Mouse (Mus musculus) bone marrow, adult 2 months (tissue): ENCODE results near the gene Ankrd39. TPM values are rescaled to one million over a fixed set of nuclear protein-coding genes. Genes with fewer than 3 reads are reported as not detected.

ENCODE experiments used
- H3K27ac ChIP-seq: fragments of 200-500 bp; 2 replicates; pipeline ENCODE4 v1.5.1; 2012; ENCODE audit warnings: low read depth, mild to moderate bottlenecking, control low read depth, inconsistent platforms, low read length; ENCODE audit not compliant: control insufficient read depth, poor library complexity, insufficient read depth
- H3K4me1 ChIP-seq: fragments of 200-500 bp; 2 replicates; pipeline ENCODE4 v1.6.1; 2011; ENCODE audit warnings: low read length; ENCODE audit not compliant: control insufficient read depth, insufficient read depth
- H3K4me3 ChIP-seq: fragments of 200-500 bp; replicated peaks from 2 replicates; pipeline ENCODE3; 2011; ENCODE audit warnings: mild to moderate bottlenecking, low read depth, low read length, control low read depth; ENCODE audit not compliant: control insufficient read depth
- CTCF ChIP-seq: fragments of 200-500 bp; IDR thresholded peaks from 2 replicates; pipeline ENCODE4 v1.5.1; 2011; ENCODE audit warnings: low read length, control low read depth; ENCODE audit not compliant: control insufficient read depth, insufficient read depth
- POLR2A ChIP-seq: fragments of 200-500 bp; IDR thresholded peaks from 2 replicates; pipeline ENCODE4 v1.6.1; 2011; ENCODE audit warnings: low read depth, mild to moderate bottlenecking, control low read depth, low read length, borderline replicate concordance; ENCODE audit not compliant: control insufficient read depth
- WGBS: fragments of 180-500 bp; shearing (Covaris S2); methylation state at CpG from one replicate; pipeline ENCODE4 v1.1.7; 2018; 5-methylcytosine and 5-hydroxymethylcytosine counted together
- polyA plus RNA-seq: library from polyadenylated mRNA; stranded (reverse); fragments of >200 nt; gene quantifications from 2 replicates; pipeline ENCODE4 v1.2.4, GENCODE M21; 2011; ENCODE audit warnings: low replicate concordance; ENCODE audit not compliant: missing spikeins, insufficient read depth, insufficient read length

The Ankrd39 gene
- 2.2 and 3.5 TPM in 2 replicates for polyA plus RNA-seq

- H3K27ac ChIP-seq = peak within 1 kb of the TSS; percentile 12; the same call in 1 of the 2 replicates
- TF ChIP-seq POLR2A (peak; percentile 77; the same call in 1 of the 2 replicates), CTCF (peak; percentile 99)
- no peaks in the 10 kb centered on the region; the same call in 1 of the 2 replicates for H3K4me1 ChIP-seq
- under 1% methylated on average over 43 of the region's 43 CpGs for WGBS
- peak within 1 kb of the TSS; percentile 88 for H3K4me3 ChIP-seq
Observed at GRCm38 (mm10) chr1:36546888-36547471, at the start of gene Ankrd39. Ankrd39 (minus strand) TSS chr1:36547445.

- Histone ChIP-seq H3K4me1 (peaks cover 2% of the 10 kb centered on the region; the same call in 1 of the 2 replicates), H3K4me3 (no peak overlapping the region), H3K27ac (no peak overlapping the region)
- WGBS = 59% methylated on average over 4 of the region's 4 CpGs
- TF ChIP-seq CTCF (no peak), POLR2A (no peak)
Observed at GRCm38 (mm10) chr1:36596114-36596513, 48.9 kb upstream of the Ankrd39 start.

- Histone ChIP-seq H3K4me1 (peaks cover 2% of the 10 kb centered on the region; the same call in 1 of the 2 replicates), H3K27ac (no peak overlapping the region), H3K4me3 (no peak overlapping the region)
- WGBS = 81% methylated on average over 10 of the region's 10 CpGs
- TF ChIP-seq POLR2A = no peak
- TF ChIP-seq CTCF = no peak
Observed at GRCm38 (mm10) chr1:36595167-36595931, 48.1 kb upstream of the Ankrd39 start.

GRCm38 (mm10) chr1:36593099-36593498 lies 45.9 kb upstream of the Ankrd39 start:
- WGBS = 19% methylated on average over 1 of the region's 1 CpGs
- H3K4me3 ChIP-seq = no peak overlapping the region

GRCm38 (mm10) chr1:36591408-36591807 lies 44.2 kb upstream of the Ankrd39 start:
- TF ChIP-seq CTCF (no peak), POLR2A (no peak)
- WGBS = 17% methylated on average over 2 of the region's 2 CpGs
- H3K27ac ChIP-seq = no peak overlapping the region
- peaks cover 2% of the 10 kb centered on the region; the same call in 1 of the 2 replicates for H3K4me1 ChIP-seq
- no peak overlapping the region for H3K4me3 ChIP-seq

More at GRCm38 (mm10) chr1:36593099-36593498, 45.9 kb upstream of the Ankrd39 start:
- TF ChIP-seq CTCF (no peak), POLR2A (no peak)
- Histone ChIP-seq H3K27ac (no peak overlapping the region), H3K4me1 (peaks cover 2% of the 10 kb centered on the region; the same call in 1 of the 2 replicates)

GRCm38 (mm10) chr1:36590664-36591063 lies 43.4 kb upstream of the Ankrd39 start:
- TF ChIP-seq POLR2A = no peak
- TF ChIP-seq CTCF = no peak
- no peak overlapping the region for H3K27ac ChIP-seq
- WGBS = 77% methylated on average over 9 of the region's 9 CpGs
- no peak overlapping the region for H3K4me3 ChIP-seq
- H3K4me1 ChIP-seq = peaks cover 2% of the 10 kb centered on the region; the same call in 1 of the 2 replicates

- no peak overlapping the region for H3K4me3 ChIP-seq
- H3K27ac ChIP-seq = no peak overlapping the region
- H3K4me1 ChIP-seq = peaks cover 2% of the 10 kb centered on the region; the same call in 1 of the 2 replicates
- no peak for TF ChIP-seq POLR2A
- TF ChIP-seq CTCF = no peak
- 65% methylated on average over 6 of the region's 6 CpGs for WGBS
Observed at GRCm38 (mm10) chr1:36589486-36589885, 42.2 kb upstream of the Ankrd39 start.
